8 mouse cellular contexts compared by ENCODE assay signal in the genomic region with DNA sequence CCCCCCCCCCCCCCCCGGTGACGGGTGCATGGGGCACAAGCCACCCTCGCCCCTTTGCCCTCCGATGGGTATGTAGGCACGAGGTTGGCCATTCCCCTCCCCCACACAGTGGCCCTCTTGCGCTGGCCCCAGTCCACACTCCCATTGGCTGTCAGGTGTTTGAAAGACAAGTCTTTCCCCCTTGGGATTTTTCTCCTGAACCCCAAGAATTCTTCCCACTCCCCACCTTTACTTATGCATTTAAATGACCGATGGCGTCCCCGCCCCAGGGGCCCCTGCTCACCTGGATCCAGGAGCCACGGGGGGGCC. TPM values are rescaled to one million over a fixed set of nuclear protein-coding genes. Genes with fewer than 3 reads are reported as not detected.
A peak's percentile ranks its signal among the peaks of the same experiment; 100 is the strongest.
DNase-seq lines count a peak whose midpoint lies in the region; ATAC-seq lines count a peak whose summit lies in the region.

No protein-coding gene starts in this region.

- H3K27me3 ChIP-seq in embryonic facial prominence, embryonic 15.5 days = no peaks in the 10 kb centered on the region
- no peaks in the 10 kb centered on the region for H3K27me3 ChIP-seq in hindbrain, embryonic 16.5 days (replicated peaks; ENCODE audit: control insufficient read depth, insufficient read depth, low read length)
- H3K27me3 ChIP-seq in limb, embryonic 15.5 days = no peaks in the 10 kb centered on the region
- H3K27me3 ChIP-seq in midbrain, embryonic 16.5 days (ENCODE audit: control insufficient read depth, insufficient read depth, low read depth, low read length) = no peaks in the 10 kb centered on the region

- H3K9me3 ChIP-seq in embryonic facial prominence, embryonic 15.5 days (replicated peaks) = no peaks in the 10 kb centered on the region
- no peaks in the 10 kb centered on the region for H3K9me3 ChIP-seq in hindbrain, embryonic 16.5 days (ENCODE audit: control insufficient read depth, low read length)
- no peaks in the 10 kb centered on the region for H3K9me3 ChIP-seq in limb, embryonic 15.5 days
- H3K9me3 ChIP-seq in midbrain, embryonic 16.5 days (replicated peaks; ENCODE audit: control insufficient read depth, low read length, poor library complexity, severe bottlenecking) = no peaks in the 10 kb centered on the region

- H3K4me2 ChIP-seq in embryonic facial prominence, embryonic 15.5 days (replicated peaks) = peak overlapping the region; percentile 85
- peak overlapping the region; percentile 84 for H3K4me2 ChIP-seq in hindbrain, embryonic 16.5 days (ENCODE audit: low read length)
- H3K4me2 ChIP-seq in limb, embryonic 15.5 days = peak overlapping the region; percentile 61
- peak overlapping the region; percentile 84 for H3K4me2 ChIP-seq in midbrain, embryonic 16.5 days (ENCODE audit: low read length)

- WGBS in embryonic facial prominence, embryonic 15.5 days = 3% methylated on average over 10 of the region's 10 CpGs
- under 1% methylated on average over 7 of the region's 10 CpGs for WGBS in hindbrain, embryonic 16.5 days
- 2% methylated on average over 8 of the region's 10 CpGs for WGBS in limb, embryonic 15.5 days
- 0% methylated on average over 8 of the region's 10 CpGs for WGBS in midbrain, embryonic 16.5 days

- ATAC-seq in embryonic facial prominence, embryonic 15.5 days (ENCODE audit: insufficient number of reproducible peaks, low FRiP score, low TSS enrichment, low read depth) = no peak
- no peak for ATAC-seq in hindbrain, embryonic 16.5 days
- no peak for ATAC-seq in limb, embryonic 15.5 days (ENCODE audit: insufficient number of reproducible peaks, low FRiP score, low TSS enrichment, low read depth)
- ATAC-seq in midbrain, embryonic 16.5 days = peak; percentile 16; the same call in 1 of the 2 replicates

- H3K4me1 ChIP-seq in embryonic facial prominence, embryonic 15.5 days = peaks cover 24% of the 10 kb centered on the region
- H3K4me1 ChIP-seq in hindbrain, embryonic 16.5 days (ENCODE audit: control insufficient read depth, insufficient read depth, low read depth, low read length) = peaks cover 22% of the 10 kb centered on the region
- peaks cover 23% of the 10 kb centered on the region for H3K4me1 ChIP-seq in limb, embryonic 15.5 days
- peaks cover 24% of the 10 kb centered on the region for H3K4me1 ChIP-seq in midbrain, embryonic 16.5 days (ENCODE audit: control insufficient read depth, insufficient read depth, low read length)

- peak overlapping the region; percentile 75 for H3K4me3 ChIP-seq in embryonic facial prominence, embryonic 15.5 days (replicated peaks)
- peak overlapping the region; percentile 86 for H3K4me3 ChIP-seq in hindbrain, embryonic 16.5 days (ENCODE audit: low read length)
- peak overlapping the region; percentile 81 for H3K4me3 ChIP-seq in limb, embryonic 15.5 days
- H3K4me3 ChIP-seq in midbrain, embryonic 16.5 days (ENCODE audit: low read depth, low read length) = peak overlapping the region; percentile 88

- H3K27ac ChIP-seq in embryonic facial prominence, embryonic 15.5 days (replicated peaks) = peak overlapping the region; percentile 100
- H3K27ac ChIP-seq in hindbrain, embryonic 16.5 days (ENCODE audit: low read depth, low read length) = peak overlapping the region; percentile 100
- peak overlapping the region; percentile 99 for H3K27ac ChIP-seq in limb, embryonic 15.5 days
- H3K27ac ChIP-seq in midbrain, embryonic 16.5 days (ENCODE audit: low read length) = peak overlapping the region; percentile 100

- H3K36me3 ChIP-seq in embryonic facial prominence, embryonic 15.5 days = peaks cover 19% of the 10 kb centered on the region
- H3K36me3 ChIP-seq in hindbrain, embryonic 16.5 days (ENCODE audit: control insufficient read depth, insufficient read depth, low read length) = peaks cover 4% of the 10 kb centered on the region; the same call in 1 of the 2 replicates
- H3K36me3 ChIP-seq in limb, embryonic 15.5 days = peaks cover 17% of the 10 kb centered on the region
- peaks cover 5% of the 10 kb centered on the region; the same call in 1 of the 2 replicates for H3K36me3 ChIP-seq in midbrain, embryonic 16.5 days (ENCODE audit: control insufficient read depth, insufficient read depth, low read length)

- peak; percentile 61 to 67 for DNase-seq in layer of hippocampus, adult 8-10 months (ENCODE audit: low spot score in 2 of 2)
- DNase-seq in layer of hippocampus, adult 11-12 months (ENCODE audit: low spot score) = no peak
- peak; percentile 62 for DNase-seq in adrenal gland, postnatal 25 days
- no peak for DNase-seq in T-cell, adult 2 months (ENCODE audit: low spot score)

- H3K9ac ChIP-seq in embryonic facial prominence, embryonic 15.5 days = peak overlapping the region; percentile 91
- H3K9ac ChIP-seq in hindbrain, embryonic 16.5 days (ENCODE audit: low read depth, low read length) = peak overlapping the region; percentile 99
- peak overlapping the region; percentile 85 for H3K9ac ChIP-seq in limb, embryonic 15.5 days
- peak overlapping the region; percentile 99 for H3K9ac ChIP-seq in midbrain, embryonic 16.5 days (ENCODE audit: low read depth, low read length)

RNA-seq across cellular contexts. Expression of gene Brd2, which starts 0.6 kb away (rescaled TPM):
- 100 to 1,000 TPM; 190 to 204 (median 197) TPM for total RNA-seq in layer of hippocampus, adult 8-10 months (2022)
- total RNA-seq in adrenal gland, postnatal 25 days (2021) = 209 and 233 TPM in 2 replicates
- 118 and 122 TPM in 2 replicates for polyA plus RNA-seq in embryonic facial prominence, embryonic 15.5 days (2015; fragmentation: Nextera tagmentation; extraction: Ambion mirVana)
- polyA plus RNA-seq in hindbrain, embryonic 16.5 days (2015; fragmentation: Nextera tagmentation; extraction: Ambion mirVana) = 98.5 and 123 TPM in 2 replicates
- 104 and 112 TPM in 2 replicates for polyA plus RNA-seq in limb, embryonic 15.5 days (2015; fragmentation: Nextera tagmentation; extraction: Ambion mirVana)
- 117 and 126 TPM in 2 replicates for polyA plus RNA-seq in midbrain, embryonic 16.5 days (2015; fragmentation: Nextera tagmentation; extraction: Ambion mirVana)

RNA-seq across cellular contexts. Expression of gene H2-DMa, which starts 2.5 kb away (rescaled TPM):
- 10 to 100 TPM; 31.5 to 37.7 (median 34.2) TPM for total RNA-seq in layer of hippocampus, adult 8-10 months (2022)
- 9.0 and 11.5 TPM in 2 replicates for total RNA-seq in adrenal gland, postnatal 25 days (2021)
- 14.0 and 15.3 TPM in 2 replicates for polyA plus RNA-seq in embryonic facial prominence, embryonic 15.5 days (2015; fragmentation: Nextera tagmentation; extraction: Ambion mirVana)
- 20.5 and 20.9 TPM in 2 replicates for polyA plus RNA-seq in hindbrain, embryonic 16.5 days (2015; fragmentation: Nextera tagmentation; extraction: Ambion mirVana)
- polyA plus RNA-seq in limb, embryonic 15.5 days (2015; fragmentation: Nextera tagmentation; extraction: Ambion mirVana) = 13.4 and 15.2 TPM in 2 replicates
- polyA plus RNA-seq in midbrain, embryonic 16.5 days (2015; fragmentation: Nextera tagmentation; extraction: Ambion mirVana) = 22.5 and 22.7 TPM in 2 replicates

RNA-seq across cellular contexts. Expression of gene H2-DMb2, which starts 21.3 kb away (rescaled TPM):
- total RNA-seq in layer of hippocampus, adult 8-10 months (2022) = 1 to 10 TPM in 2 of 4 experiments, under 1 TPM in 2; 0.51 to 3.5 (median 2.1) TPM
- 1.7 TPM in 1 of 2 replicates, not detected in the other for total RNA-seq in adrenal gland, postnatal 25 days (2021)
- 0.61 and 0.93 TPM in 2 replicates for polyA plus RNA-seq in embryonic facial prominence, embryonic 15.5 days (2015; fragmentation: Nextera tagmentation; extraction: Ambion mirVana)
- 0.25 and 0.28 TPM in 2 replicates for polyA plus RNA-seq in hindbrain, embryonic 16.5 days (2015; fragmentation: Nextera tagmentation; extraction: Ambion mirVana)
- polyA plus RNA-seq in limb, embryonic 15.5 days (2015; fragmentation: Nextera tagmentation; extraction: Ambion mirVana) = 0.37 and 0.38 TPM in 2 replicates
- polyA plus RNA-seq in midbrain, embryonic 16.5 days (2015; fragmentation: Nextera tagmentation; extraction: Ambion mirVana) = 0.49 and 0.53 TPM in 2 replicates

RNA-seq across cellular contexts. Expression of gene H2-Oa, which starts 29.7 kb away (rescaled TPM):
- 1 to 10 TPM in 2 of 4 experiments, not detected in 2; 2.6 to 3.6 TPM for total RNA-seq in layer of hippocampus, adult 8-10 months (2022)
- 0.27 TPM in 1 of 2 replicates, not detected in the other for total RNA-seq in adrenal gland, postnatal 25 days (2021)
- 0.54 and 0.89 TPM in 2 replicates for polyA plus RNA-seq in embryonic facial prominence, embryonic 15.5 days (2015; fragmentation: Nextera tagmentation; extraction: Ambion mirVana)
- 0.14 TPM in 1 of 2 replicates, not detected in the other for polyA plus RNA-seq in hindbrain, embryonic 16.5 days (2015; fragmentation: Nextera tagmentation; extraction: Ambion mirVana)
- 0.61 and 0.79 TPM in 2 replicates for polyA plus RNA-seq in limb, embryonic 15.5 days (2015; fragmentation: Nextera tagmentation; extraction: Ambion mirVana)
- polyA plus RNA-seq in midbrain, embryonic 16.5 days (2015; fragmentation: Nextera tagmentation; extraction: Ambion mirVana) = 0.16 TPM in 1 of 2 replicates, not detected in the other

RNA-seq across cellular contexts. Expression of gene H2-DMb1, which starts 31.0 kb away (rescaled TPM):
- total RNA-seq in layer of hippocampus, adult 8-10 months (2022) = 1 to 10 TPM; 3.4 to 9.7 (median 6.0) TPM
- total RNA-seq in adrenal gland, postnatal 25 days (2021) = 2.4 and 3.0 TPM in 2 replicates
- polyA plus RNA-seq in embryonic facial prominence, embryonic 15.5 days (2015; fragmentation: Nextera tagmentation; extraction: Ambion mirVana) = 3.2 and 3.8 TPM in 2 replicates
- 0.68 and 1.5 TPM in 2 replicates for polyA plus RNA-seq in hindbrain, embryonic 16.5 days (2015; fragmentation: Nextera tagmentation; extraction: Ambion mirVana)
- 2.6 and 3.3 TPM in 2 replicates for polyA plus RNA-seq in limb, embryonic 15.5 days (2015; fragmentation: Nextera tagmentation; extraction: Ambion mirVana)
- 0.69 and 0.88 TPM in 2 replicates for polyA plus RNA-seq in midbrain, embryonic 16.5 days (2015; fragmentation: Nextera tagmentation; extraction: Ambion mirVana)

Comparison
In these comparisons a context has a peak if more than half of its experiments do, and no peak if none do; other contexts are left out.
1. DNase-seq: peak in layer of hippocampus, adult 8-10 months (2 of 2) and adrenal gland, postnatal 25 days (single experiment); none in layer of hippocampus, adult 11-12 months (single experiment) and T-cell, adult 2 months (single experiment).
2. Peak in every context shown above with its lines, with median percentiles within 50 percentile points of each other: H3K27ac ChIP-seq, H3K4me2 ChIP-seq, H3K4me3 ChIP-seq and H3K9ac ChIP-seq.